Mouse (Mus musculus): Measurements from ENCODE around the gene Abcg4. TPM values are rescaled to one million over a fixed set of nuclear protein-coding genes. Genes with fewer than 3 reads are reported as not detected.
A peak's percentile ranks its signal among the peaks of the same experiment; 100 is the strongest.

Gene Abcg4
- polyA plus RNA-seq, 1 experiment from 2014 or later = 7.1 TPM

DNA sequence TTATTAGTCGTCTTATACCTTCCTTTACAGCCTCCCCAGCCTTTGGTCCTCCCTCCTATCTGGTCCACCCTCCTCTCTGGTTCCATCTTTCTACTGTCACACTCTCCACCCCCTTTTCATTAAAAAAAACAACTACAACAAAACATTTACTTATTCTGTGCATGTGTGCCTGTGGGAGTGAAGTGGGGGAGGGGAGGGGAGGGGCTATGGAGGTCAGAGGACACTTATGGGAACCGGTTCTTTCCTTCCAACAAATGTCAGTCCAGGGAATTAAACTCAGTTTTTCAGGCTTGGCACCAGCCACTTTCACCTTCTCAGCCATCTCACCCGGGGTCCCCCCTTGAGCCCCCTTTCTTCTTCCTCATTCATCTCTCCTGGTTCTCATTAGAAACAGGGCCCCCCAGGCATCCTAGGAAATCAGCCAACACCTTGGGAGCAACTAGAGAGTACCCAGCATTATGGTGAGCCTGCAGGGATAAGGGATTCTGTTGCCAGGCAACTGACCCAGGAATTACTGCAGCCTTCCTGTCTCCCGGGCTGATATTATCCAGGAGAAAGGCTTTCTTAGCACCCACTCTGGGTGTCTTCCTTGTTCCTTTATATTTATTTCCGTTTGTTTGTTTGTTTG lies 33.8 kb downstream of the Abcg4 start:
- Histone ChIP-seq H3K27ac (ENCODE audit: low read depth, low read length) (peak overlapping the region; percentile 85), H3K9ac (ENCODE audit: low read length) (no peak overlapping the region), H3K4me3 (ENCODE audit: low read depth, low read length) (no peak overlapping the region), H3K4me1 (ENCODE audit: control insufficient read depth, insufficient read depth, low read length) (peaks cover 28% of the 10 kb centered on the region), H3K36me3 (ENCODE audit: control insufficient read depth, insufficient read depth, low read length) (no peaks in the 10 kb centered on the region), H3K4me2 (ENCODE audit: low read length) (0 out of 2 replicates have a peak overlapping the region, but pooled peaks have one; percentile 14), H3K27me3 (replicated peaks; ENCODE audit: control insufficient read depth, insufficient read depth, low read length) (no peaks in the 10 kb centered on the region), H3K9me3 (replicated peaks; ENCODE audit: control insufficient read depth, low read length) (no peaks in the 10 kb centered on the region)
- DNase-seq (ENCODE audit: low spot score) (peak; percentile 89), ATAC-seq (peak; percentile 86)
- WGBS = 2% methylated on average over 5 of the region's 5 CpGs

DNA sequence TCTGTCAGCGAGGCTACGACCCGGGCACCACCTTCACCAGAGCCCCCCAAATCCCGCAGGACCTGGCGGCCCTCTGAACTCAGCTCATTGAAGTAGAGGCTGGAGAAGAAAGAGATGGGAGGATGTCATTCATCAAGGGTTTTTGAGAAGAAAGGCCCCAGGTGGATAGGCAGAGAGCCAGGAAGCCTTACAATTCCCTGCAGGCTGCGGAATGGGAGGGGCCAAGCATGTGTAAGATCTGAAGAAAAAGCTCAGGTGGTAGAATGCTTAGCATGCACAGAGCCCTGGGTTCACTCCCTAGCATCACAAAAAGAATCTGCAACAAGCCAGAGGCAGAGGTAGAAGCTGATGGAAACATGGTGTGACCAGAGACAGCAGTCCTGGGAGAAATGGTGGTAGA lies 35.0 kb downstream of the Abcg4 start:
- 48% methylated on average over 6 of the region's 6 CpGs for WGBS
- no peak overlapping the region for H3K4me2 ChIP-seq (ENCODE audit: low read length)
- ATAC-seq = no peak
- H3K4me3 ChIP-seq (ENCODE audit: low read depth, low read length) = no peak overlapping the region
- H3K4me1 ChIP-seq (ENCODE audit: control insufficient read depth, insufficient read depth, low read length) = peaks cover 28% of the 10 kb centered on the region
- H3K9me3 ChIP-seq (replicated peaks; ENCODE audit: control insufficient read depth, low read length) = no peaks in the 10 kb centered on the region
- H3K9ac ChIP-seq (ENCODE audit: low read length) = no peak overlapping the region
- DNase-seq (ENCODE audit: low spot score) = peak; percentile 29
- H3K27ac ChIP-seq (ENCODE audit: low read depth, low read length) = peak overlapping the region; percentile 85
- no peaks in the 10 kb centered on the region for H3K27me3 ChIP-seq (replicated peaks; ENCODE audit: control insufficient read depth, insufficient read depth, low read length)
- no peaks in the 10 kb centered on the region for H3K36me3 ChIP-seq (ENCODE audit: control insufficient read depth, insufficient read depth, low read length)

DNA sequence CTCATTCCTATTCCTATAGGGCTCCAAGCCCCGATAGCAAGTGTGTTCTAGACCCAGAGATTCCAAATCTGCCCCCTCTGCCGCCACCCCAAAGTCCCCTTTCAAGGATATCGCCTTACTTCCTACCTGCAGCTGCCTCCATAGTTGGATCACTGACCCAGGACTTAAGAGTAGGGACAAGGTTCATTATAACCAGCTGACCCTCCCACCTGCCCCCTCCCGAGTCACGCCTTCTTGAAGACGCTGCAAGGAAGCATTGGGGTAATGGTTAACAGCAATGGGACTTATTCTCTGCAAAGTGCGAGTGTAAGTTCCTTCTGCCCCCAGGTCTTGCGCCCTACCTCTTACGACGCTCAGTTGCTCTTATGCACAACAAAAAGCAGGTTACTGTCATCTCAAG lies 37.1 kb downstream of the Abcg4 start, which contains the start of gene Pdzd3:
Pdzd3 (minus strand) TSS at position 158 of the 400 bp plus-strand sequence.
- ATAC-seq = no peak
- DNase-seq (ENCODE audit: low spot score) = no peak
- H3K9ac ChIP-seq (ENCODE audit: low read length) = no peak within 1 kb of the TSS
- no peaks in the 10 kb centered on the region for H3K36me3 ChIP-seq (ENCODE audit: control insufficient read depth, insufficient read depth, low read length)
- H3K27ac ChIP-seq (ENCODE audit: low read depth, low read length) = no peak within 1 kb of the TSS
- H3K4me2 ChIP-seq (ENCODE audit: low read length) = no peak within 1 kb of the TSS
- H3K4me1 ChIP-seq (ENCODE audit: control insufficient read depth, insufficient read depth, low read length) = peaks cover 28% of the 10 kb centered on the region
- no peak within 1 kb of the TSS for H3K4me3 ChIP-seq (ENCODE audit: low read depth, low read length)
- 91% methylated on average over 10 of the region's 10 CpGs for WGBS
- no peaks in the 10 kb centered on the region for H3K27me3 ChIP-seq (replicated peaks; ENCODE audit: control insufficient read depth, insufficient read depth, low read length)
- no peaks in the 10 kb centered on the region for H3K9me3 ChIP-seq (replicated peaks; ENCODE audit: control insufficient read depth, low read length)

DNA sequence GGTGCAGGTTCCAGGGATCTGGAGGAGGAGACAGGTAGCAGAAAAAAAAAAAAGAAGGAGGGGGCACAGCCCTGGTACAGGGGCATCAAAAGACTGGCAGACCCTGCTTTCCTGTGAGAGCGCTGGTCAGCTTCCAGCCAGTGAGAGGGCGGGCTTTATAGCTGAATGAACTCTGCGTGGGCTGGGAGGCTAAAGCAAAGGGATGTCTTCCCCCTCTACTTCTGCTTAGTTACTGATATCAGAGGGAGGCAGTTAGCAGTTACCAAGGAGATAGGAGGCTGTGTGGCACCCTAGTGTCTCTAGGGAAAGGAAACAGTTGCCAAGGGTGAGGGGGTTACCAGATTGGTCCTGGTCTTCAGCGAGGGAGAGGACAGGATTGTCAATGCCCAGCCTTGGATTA lies 38.0 kb downstream of the Abcg4 start:
- Histone ChIP-seq H3K36me3 (ENCODE audit: control insufficient read depth, insufficient read depth, low read length) (no peaks in the 10 kb centered on the region), H3K9ac (ENCODE audit: low read length) (no peak overlapping the region), H3K9me3 (replicated peaks; ENCODE audit: control insufficient read depth, low read length) (no peaks in the 10 kb centered on the region), H3K4me2 (ENCODE audit: low read length) (no peak overlapping the region), H3K27me3 (replicated peaks; ENCODE audit: control insufficient read depth, insufficient read depth, low read length) (no peaks in the 10 kb centered on the region), H3K4me1 (ENCODE audit: control insufficient read depth, insufficient read depth, low read length) (peaks cover 27% of the 10 kb centered on the region), H3K4me3 (ENCODE audit: low read depth, low read length) (no peak overlapping the region), H3K27ac (ENCODE audit: low read depth, low read length) (no peak overlapping the region)
- WGBS = 42% methylated on average over 4 of the region's 4 CpGs
- ATAC-seq (no peak), DNase-seq (ENCODE audit: low spot score) (peak; percentile 29)

DNA sequence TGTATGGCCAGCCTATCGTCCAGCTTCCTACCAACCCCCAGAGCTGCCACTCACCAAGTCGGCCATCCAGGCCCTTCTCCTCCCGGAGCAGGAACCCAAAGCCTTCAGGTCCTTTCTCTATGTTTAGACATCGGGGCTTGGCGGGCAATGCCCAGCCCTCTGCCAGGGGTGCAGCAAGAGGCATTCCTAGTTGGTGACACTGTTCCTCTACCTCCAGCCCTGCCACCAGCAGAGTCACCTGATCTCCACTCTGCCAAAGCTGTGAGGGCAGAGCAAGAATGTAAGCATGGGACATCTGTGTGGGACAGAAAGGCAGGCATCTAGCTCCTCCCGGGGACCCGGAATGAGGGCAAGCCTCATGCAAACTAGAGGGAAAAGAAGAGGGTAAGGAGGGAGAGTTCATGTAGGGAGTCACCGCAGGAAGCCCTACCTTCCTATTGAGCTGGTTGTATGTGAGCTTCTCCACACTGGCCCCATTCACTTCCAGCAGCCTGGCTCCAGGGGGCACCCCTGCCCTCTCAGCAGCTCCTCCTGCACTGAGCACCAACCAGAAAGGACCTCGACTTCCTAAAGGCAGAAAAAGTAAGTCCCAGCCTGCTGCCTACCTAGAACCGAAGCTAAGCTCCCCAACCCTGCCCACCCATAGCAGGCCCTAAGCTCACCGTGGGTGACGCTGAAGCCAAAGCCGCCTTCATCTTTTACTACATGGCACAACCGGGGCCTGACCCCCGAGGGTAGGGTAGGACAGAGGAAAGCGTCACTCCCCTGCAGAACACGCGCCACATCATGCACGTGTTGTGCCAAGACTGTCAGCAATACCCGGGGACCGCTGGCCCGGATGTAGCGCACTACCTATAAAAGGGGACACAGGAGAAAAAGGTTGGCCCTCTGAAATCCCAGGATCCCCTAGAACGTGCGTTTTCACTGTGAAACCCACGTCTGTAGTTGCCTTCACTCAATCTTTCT lies 39.0 kb downstream of the Abcg4 start:
- H3K9me3 ChIP-seq (replicated peaks; ENCODE audit: control insufficient read depth, low read length) = no peaks in the 10 kb centered on the region
- H3K4me2 ChIP-seq (ENCODE audit: low read length) = no peak overlapping the region
- H3K9ac ChIP-seq (ENCODE audit: low read length) = no peak overlapping the region
- no peak overlapping the region for H3K27ac ChIP-seq (ENCODE audit: low read depth, low read length)
- ATAC-seq (peak; percentile 60), DNase-seq (ENCODE audit: low spot score) (peak; percentile 65)
- no peaks in the 10 kb centered on the region for H3K27me3 ChIP-seq (replicated peaks; ENCODE audit: control insufficient read depth, insufficient read depth, low read length)
- H3K4me1 ChIP-seq (ENCODE audit: control insufficient read depth, insufficient read depth, low read length) = peaks cover 18% of the 10 kb centered on the region
- whole genome bisulfite sequencing = 50% methylated on average over 26 of the region's 26 CpGs
- H3K4me3 ChIP-seq (ENCODE audit: low read depth, low read length) = no peak overlapping the region
- no peaks in the 10 kb centered on the region for H3K36me3 ChIP-seq (ENCODE audit: control insufficient read depth, insufficient read depth, low read length)

DNA sequence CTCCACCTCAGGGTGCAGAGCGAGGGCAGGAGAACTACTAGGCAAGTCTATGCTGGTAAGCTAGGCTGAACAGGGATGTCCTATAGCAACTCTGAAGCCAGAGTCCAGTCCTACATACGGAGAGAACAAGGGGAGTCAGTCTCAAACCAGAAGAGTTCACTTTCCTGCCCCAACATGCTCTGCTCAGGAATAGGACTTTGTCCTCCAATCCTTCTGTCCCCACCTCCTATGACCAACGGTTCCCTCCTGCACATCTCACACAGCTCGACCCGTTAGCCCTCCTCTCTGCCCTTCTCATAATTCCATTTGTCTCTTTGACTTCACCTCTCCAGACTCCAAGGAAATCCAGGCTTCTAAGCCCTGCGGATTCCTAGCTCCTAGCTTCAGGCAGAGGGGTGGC lies 40.5 kb downstream of the Abcg4 start:
- H3K4me1 ChIP-seq (ENCODE audit: control insufficient read depth, insufficient read depth, low read length) = peaks cover 6% of the 10 kb centered on the region; the same call in 1 of the 2 replicates
- 86% methylated on average over 6 of the region's 6 CpGs for WGBS
- H3K36me3 ChIP-seq (ENCODE audit: control insufficient read depth, insufficient read depth, low read length) = no peaks in the 10 kb centered on the region
- no peak overlapping the region for H3K27ac ChIP-seq (ENCODE audit: low read depth, low read length)
- H3K27me3 ChIP-seq (replicated peaks; ENCODE audit: control insufficient read depth, insufficient read depth, low read length) = no peaks in the 10 kb centered on the region
- H3K4me3 ChIP-seq (ENCODE audit: low read depth, low read length) = no peak overlapping the region
- DNase-seq (ENCODE audit: low spot score) (no peak), ATAC-seq (no peak)
- H3K4me2 ChIP-seq (ENCODE audit: low read length) = no peak overlapping the region
- no peak overlapping the region for H3K9ac ChIP-seq (ENCODE audit: low read length)
- no peaks in the 10 kb centered on the region for H3K9me3 ChIP-seq (replicated peaks; ENCODE audit: control insufficient read depth, low read length)

DNA sequence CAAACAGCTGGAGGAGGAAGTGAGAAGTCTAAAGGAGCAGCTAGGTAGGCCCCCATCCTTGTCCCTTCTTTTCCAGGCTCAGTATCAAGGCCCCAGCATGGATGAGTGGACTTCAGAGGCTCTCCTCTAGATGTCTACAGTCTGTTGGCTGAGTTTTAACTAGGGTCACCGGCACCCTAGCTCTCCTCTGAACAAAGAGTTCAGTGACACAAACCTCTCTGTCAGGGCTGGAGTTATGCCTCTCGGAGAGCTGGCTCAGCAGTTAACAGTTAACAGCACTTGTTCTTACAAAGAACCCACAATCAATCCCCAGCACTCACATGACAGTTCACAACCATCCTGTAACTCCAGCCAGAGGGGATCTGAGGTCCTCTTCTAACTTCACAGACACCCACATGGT lies 44.8 kb downstream of the Abcg4 start:
- Histone ChIP-seq H3K36me3 (ENCODE audit: control insufficient read depth, insufficient read depth, low read length) (no peaks in the 10 kb centered on the region), H3K4me2 (ENCODE audit: low read length) (no peak overlapping the region), H3K27ac (ENCODE audit: low read depth, low read length) (no peak overlapping the region), H3K27me3 (replicated peaks; ENCODE audit: control insufficient read depth, insufficient read depth, low read length) (no peaks in the 10 kb centered on the region), H3K4me1 (ENCODE audit: control insufficient read depth, insufficient read depth, low read length) (no peaks in the 10 kb centered on the region), H3K9ac (ENCODE audit: low read length) (no peak overlapping the region), H3K9me3 (replicated peaks; ENCODE audit: control insufficient read depth, low read length) (no peaks in the 10 kb centered on the region), H3K4me3 (ENCODE audit: low read depth, low read length) (no peak overlapping the region)
- DNase-seq (ENCODE audit: low spot score) = no peak
- WGBS = 63% methylated on average over 2 of the region's 2 CpGs
- no peak for ATAC-seq

DNA sequence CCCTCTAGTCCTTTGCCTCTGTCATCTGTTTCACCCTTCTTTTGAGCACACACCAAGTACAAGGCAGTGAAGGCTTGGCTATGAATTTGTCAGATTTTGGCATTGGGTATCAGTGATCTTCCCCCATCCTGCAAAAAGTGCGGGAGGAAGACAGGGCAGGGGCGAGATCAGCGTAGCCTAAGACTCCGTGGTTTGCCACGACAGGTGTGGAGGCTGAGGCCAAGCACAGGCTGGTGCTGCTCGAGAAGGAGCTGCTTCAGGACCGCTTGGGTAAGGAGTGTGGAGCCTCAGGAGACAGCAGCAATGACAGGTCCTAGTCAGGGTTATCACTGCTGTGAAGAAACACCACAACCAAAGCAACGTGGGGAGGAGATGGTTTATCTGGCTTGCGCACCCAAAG lies 47.0 kb downstream of the Abcg4 start:
- Histone ChIP-seq H3K4me1 (ENCODE audit: control insufficient read depth, insufficient read depth, low read length) (no peaks in the 10 kb centered on the region), H3K36me3 (ENCODE audit: control insufficient read depth, insufficient read depth, low read length) (no peaks in the 10 kb centered on the region), H3K9me3 (replicated peaks; ENCODE audit: control insufficient read depth, low read length) (no peaks in the 10 kb centered on the region), H3K27ac (ENCODE audit: low read depth, low read length) (no peak overlapping the region), H3K9ac (ENCODE audit: low read length) (no peak overlapping the region), H3K27me3 (replicated peaks; ENCODE audit: control insufficient read depth, insufficient read depth, low read length) (no peaks in the 10 kb centered on the region), H3K4me2 (ENCODE audit: low read length) (no peak overlapping the region), H3K4me3 (ENCODE audit: low read depth, low read length) (no peak overlapping the region)
- DNase-seq (ENCODE audit: low spot score) (no peak), ATAC-seq (no peak)
- WGBS = 77% methylated on average over 9 of the region's 9 CpGs

DNA sequence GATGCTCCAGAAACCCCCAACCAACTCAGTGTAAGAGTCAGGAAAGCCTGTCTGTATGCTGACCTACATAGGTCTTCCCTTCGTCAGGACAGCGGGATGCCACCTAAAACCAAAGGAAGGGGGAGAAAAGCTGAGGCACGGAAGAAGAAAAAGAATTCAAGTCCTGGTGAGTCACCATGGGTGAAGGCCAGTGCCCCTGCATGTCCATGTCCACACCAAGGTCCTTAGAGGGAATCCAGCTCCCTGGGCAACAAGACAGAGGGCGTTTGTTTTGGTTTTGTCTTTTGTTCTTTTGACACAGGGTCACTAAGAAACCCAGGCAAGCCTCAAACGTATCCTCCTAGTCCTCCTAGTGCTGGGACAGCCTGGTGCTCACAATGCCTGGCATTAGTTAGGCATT lies 47.5 kb downstream of the Abcg4 start:
- Histone ChIP-seq H3K4me1 (ENCODE audit: control insufficient read depth, insufficient read depth, low read length) (no peaks in the 10 kb centered on the region), H3K36me3 (ENCODE audit: control insufficient read depth, insufficient read depth, low read length) (no peaks in the 10 kb centered on the region), H3K9me3 (replicated peaks; ENCODE audit: control insufficient read depth, low read length) (no peaks in the 10 kb centered on the region), H3K27me3 (replicated peaks; ENCODE audit: control insufficient read depth, insufficient read depth, low read length) (no peaks in the 10 kb centered on the region), H3K27ac (ENCODE audit: low read depth, low read length) (no peak overlapping the region), H3K4me2 (ENCODE audit: low read length) (no peak overlapping the region), H3K4me3 (ENCODE audit: low read depth, low read length) (no peak overlapping the region), H3K9ac (ENCODE audit: low read length) (no peak overlapping the region)
- 51% methylated on average over 5 of the region's 5 CpGs for WGBS
- ATAC-seq (no peak), DNase-seq (ENCODE audit: low spot score) (no peak)

All from forebrain, embryonic 14.5 days (tissue).